Mouse (Mus musculus): ENCODE data around the gene Secisbp2. TPM values are rescaled to one million over a fixed set of nuclear protein-coding genes. Genes with fewer than 3 reads are reported as not detected.

The Secisbp2 gene
- polyA plus RNA-seq, 1 experiment = 20.5 TPM

DNA sequence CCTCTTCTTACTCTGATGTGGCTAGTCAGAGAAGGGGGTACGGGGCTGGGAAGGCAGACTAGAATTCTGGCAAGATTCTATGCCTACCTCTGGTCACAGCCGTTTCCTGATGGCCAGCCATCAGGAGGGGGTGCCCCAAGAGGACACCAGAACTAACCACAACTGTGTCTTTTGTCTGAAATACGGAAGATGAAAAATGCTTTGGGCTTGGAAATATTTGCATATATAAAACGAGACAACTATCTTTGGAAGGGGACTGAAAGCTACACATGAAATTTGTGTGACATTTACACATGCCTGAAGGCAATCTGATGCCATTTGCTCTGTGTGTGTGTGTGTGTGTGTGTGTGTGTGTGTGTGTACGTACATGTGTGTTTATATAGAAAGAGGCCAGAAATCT lies 52.4 kb downstream of the Secisbp2 start:
- H3K27ac ChIP-seq (ENCODE audit: insufficient read depth, low read depth, low read length) = no peak overlapping the region
- H3K4me3 ChIP-seq (ENCODE audit: insufficient read depth, low read length) = no peak overlapping the region
- TF ChIP-seq POLR2A (IDR thresholded peaks at IDR 0.05; ENCODE audit: borderline replicate concordance, low read depth, low read length) (no peak), CTCF (IDR thresholded peaks at IDR 0.05; ENCODE audit: low read depth, low read length) (no peak)
- no peaks in the 10 kb centered on the region for H3K4me1 ChIP-seq (ENCODE audit: control insufficient read depth, insufficient read depth, low read length)

DNA sequence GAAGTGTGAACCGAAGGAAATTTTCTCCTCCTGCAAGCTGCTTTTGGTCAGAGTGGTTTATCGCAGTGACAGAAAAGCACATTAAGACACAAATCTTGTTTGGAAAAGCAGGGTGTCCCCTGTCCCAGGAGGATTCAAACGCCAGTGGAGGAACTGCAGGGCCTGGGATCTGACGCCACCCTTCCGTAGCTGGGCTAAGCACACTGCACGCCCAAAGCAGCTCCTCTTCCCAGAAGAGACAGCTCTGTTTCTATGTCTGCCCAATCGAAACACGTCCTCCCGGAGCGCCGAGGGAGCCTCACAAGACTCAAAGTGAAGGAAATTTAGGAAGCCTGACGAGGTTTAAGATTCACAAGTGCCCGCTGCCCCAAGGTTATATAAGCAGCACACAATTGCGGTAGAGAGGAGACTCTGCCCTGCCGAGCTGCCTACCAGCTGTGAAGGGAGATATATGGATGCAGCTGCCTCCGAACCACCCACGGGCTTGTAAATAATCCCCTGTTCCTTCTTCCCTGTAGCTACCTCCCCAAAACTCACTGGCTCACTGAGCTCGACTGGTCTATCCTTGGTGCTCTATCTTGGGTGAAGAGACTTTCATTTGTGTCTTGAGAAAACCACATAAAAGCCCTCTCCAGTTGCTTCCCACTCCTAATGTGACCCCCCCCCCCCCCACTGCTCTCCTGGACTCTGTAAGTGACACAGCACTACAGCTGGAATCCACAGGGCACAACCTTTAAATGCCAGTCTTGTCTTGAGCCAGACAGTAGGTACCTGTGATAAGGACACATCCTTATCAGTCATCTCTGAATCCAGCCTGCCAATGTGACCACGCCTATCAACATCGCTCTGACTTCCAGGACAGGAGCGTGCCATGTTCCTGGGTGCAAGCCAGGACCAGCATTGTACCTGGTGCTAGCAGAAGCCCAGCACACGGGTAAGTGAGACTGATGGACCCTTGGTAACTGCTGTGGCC lies 54.7 kb downstream of the Secisbp2 start:
- Histone ChIP-seq H3K27ac (ENCODE audit: insufficient read depth, low read depth, low read length) (no peak overlapping the region), H3K4me1 (ENCODE audit: control insufficient read depth, insufficient read depth, low read length) (peaks cover 11% of the 10 kb centered on the region), H3K4me3 (ENCODE audit: insufficient read depth, low read length) (no peak overlapping the region)
- TF ChIP-seq CTCF (IDR thresholded peaks at IDR 0.05; ENCODE audit: low read depth, low read length) = no peak
- no peak for TF ChIP-seq POLR2A (IDR thresholded peaks at IDR 0.05; ENCODE audit: borderline replicate concordance, low read depth, low read length)

DNA sequence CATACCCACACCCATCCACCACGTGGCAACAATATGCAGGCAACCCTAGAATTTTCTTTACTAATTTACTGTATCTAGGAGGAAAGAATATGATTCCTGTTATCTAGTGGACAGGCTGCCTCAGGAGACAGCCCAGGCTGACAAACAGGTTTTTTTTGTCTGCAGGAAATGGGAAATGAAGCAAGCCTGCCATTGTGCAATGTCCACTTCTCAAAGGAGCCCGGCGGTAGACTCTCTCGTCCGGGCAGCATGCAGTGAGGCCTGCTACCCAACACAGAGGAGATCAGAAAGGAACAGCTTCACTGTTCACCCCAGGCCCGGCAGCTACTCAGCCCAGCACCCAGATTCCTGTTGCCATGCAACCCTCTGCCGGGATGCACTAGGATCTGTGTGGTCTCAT lies 59.2 kb downstream of the Secisbp2 start:
- Histone ChIP-seq H3K4me1 (ENCODE audit: control insufficient read depth, insufficient read depth, low read length) (peaks cover 19% of the 10 kb centered on the region), H3K27ac (ENCODE audit: insufficient read depth, low read depth, low read length) (peak overlapping the region; percentile 32), H3K4me3 (ENCODE audit: insufficient read depth, low read length) (no peak overlapping the region)
- TF ChIP-seq CTCF (IDR thresholded peaks at IDR 0.05; ENCODE audit: low read depth, low read length) (no peak), POLR2A (IDR thresholded peaks at IDR 0.05; ENCODE audit: borderline replicate concordance, low read depth, low read length) (no peak)

- Histone ChIP-seq H3K4me3 (ENCODE audit: insufficient read depth, low read length) (no peak overlapping the region), H3K4me1 (ENCODE audit: control insufficient read depth, insufficient read depth, low read length) (peaks cover 19% of the 10 kb centered on the region), H3K27ac (ENCODE audit: insufficient read depth, low read depth, low read length) (no peak overlapping the region)
- TF ChIP-seq CTCF (IDR thresholded peaks at IDR 0.05; ENCODE audit: low read depth, low read length) (no peak), POLR2A (IDR thresholded peaks at IDR 0.05; ENCODE audit: borderline replicate concordance, low read depth, low read length) (no peak)
Observed at GRCm38 (mm10) chr13:51712022-51712421, 60.5 kb downstream of the Secisbp2 start.

DNA sequence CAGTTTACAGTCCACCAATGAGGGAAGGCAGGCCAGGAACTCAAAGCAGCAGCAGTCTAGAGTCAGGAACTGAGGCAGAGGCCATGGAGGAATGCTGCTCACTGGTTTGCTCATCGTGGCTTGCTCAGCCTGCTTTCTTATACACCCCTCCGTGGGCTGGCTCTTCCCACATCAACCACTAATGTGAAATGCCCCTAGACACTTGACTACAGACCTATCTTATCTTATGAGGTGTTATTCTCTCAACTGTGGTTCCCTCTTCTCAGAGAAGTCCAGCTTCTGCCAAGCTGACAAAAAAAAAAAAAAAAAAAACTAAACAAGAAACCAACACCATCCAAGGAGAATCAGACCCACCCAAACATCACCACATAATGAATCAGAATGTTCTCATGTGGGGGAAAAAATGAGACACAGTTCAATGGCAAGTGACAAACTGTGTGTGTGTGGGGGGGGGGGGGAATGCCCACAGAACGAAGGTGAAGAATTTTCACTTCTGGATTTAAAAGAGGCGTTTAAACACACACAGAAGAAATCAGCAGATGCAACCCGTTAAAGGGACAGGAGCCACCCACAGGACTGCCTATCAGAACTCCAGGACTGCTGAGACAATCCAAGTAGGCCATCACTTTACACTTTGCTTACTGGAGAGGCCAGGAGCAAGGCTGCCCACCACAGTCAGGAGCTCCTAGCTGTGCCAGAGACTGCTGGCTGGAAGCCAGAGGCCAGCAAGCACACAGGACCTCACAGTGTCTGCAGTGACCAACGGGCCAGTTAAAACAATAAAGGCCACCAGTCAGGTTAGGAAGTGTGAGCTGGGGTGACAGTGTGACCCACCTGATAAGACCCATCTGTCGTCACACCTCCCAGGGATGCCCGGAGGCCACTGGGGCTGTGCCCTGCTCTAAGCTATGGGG lies 65.1 kb downstream of the Secisbp2 start:
- H3K4me3 ChIP-seq (ENCODE audit: insufficient read depth, low read length) = no peak overlapping the region
- no peak for TF ChIP-seq CTCF (IDR thresholded peaks at IDR 0.05; ENCODE audit: low read depth, low read length)
- TF ChIP-seq POLR2A (IDR thresholded peaks at IDR 0.05; ENCODE audit: borderline replicate concordance, low read depth, low read length) = no peak
- H3K27ac ChIP-seq (ENCODE audit: insufficient read depth, low read depth, low read length) = no peak overlapping the region
- peaks cover 3% of the 10 kb centered on the region for H3K4me1 ChIP-seq (ENCODE audit: control insufficient read depth, insufficient read depth, low read length)

DNA sequence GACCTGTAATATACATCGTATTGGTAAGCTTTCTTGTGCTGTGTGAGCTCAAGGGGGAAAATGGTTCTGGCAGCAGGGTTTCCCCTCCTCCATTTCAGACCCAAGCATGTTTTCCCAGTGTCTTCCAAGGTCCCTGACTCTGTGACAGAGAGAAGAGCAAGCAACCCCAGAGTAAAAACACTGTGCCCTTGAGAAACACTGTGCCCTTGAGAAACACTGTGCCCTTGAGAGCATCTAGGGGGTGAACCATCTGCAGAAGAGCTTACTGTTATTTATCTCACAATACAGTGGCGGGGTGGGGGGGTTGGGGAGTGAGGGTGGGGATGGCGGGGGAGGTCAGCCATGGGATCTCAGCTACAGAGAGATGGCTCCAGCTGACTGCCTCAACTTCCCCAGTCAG lies 67.8 kb downstream of the Secisbp2 start:
- H3K27ac ChIP-seq (ENCODE audit: insufficient read depth, low read depth, low read length) = no peak overlapping the region
- no peak overlapping the region for H3K4me3 ChIP-seq (ENCODE audit: insufficient read depth, low read length)
- H3K4me1 ChIP-seq (ENCODE audit: control insufficient read depth, insufficient read depth, low read length) = no peaks in the 10 kb centered on the region
- TF ChIP-seq CTCF (IDR thresholded peaks at IDR 0.05; ENCODE audit: low read depth, low read length) = no peak
- no peak for TF ChIP-seq POLR2A (IDR thresholded peaks at IDR 0.05; ENCODE audit: borderline replicate concordance, low read depth, low read length)

DNA sequence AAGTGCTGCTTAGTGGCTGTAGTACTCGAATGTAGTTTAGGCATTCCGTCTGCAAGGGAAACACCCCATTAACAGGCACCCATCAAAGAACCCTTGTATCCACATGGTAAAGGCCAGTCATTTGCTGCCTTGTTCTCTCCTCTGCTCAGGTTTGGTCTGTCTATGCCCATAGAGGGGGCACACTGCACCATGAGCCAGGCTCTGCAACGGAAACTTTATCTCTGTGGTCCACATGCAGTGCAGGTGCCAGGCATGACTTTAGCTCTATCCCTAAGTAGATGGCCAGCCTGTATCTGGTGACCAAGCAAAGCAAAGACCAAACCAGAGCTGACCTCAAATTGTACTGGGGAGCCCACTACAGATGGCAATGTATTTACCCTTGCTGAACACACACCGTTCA lies 69.1 kb downstream of the Secisbp2 start:
- TF ChIP-seq CTCF (IDR thresholded peaks at IDR 0.05; ENCODE audit: low read depth, low read length) (no peak), POLR2A (IDR thresholded peaks at IDR 0.05; ENCODE audit: borderline replicate concordance, low read depth, low read length) (no peak)
- H3K4me3 ChIP-seq (ENCODE audit: insufficient read depth, low read length) = no peak overlapping the region
- no peak overlapping the region for H3K27ac ChIP-seq (ENCODE audit: insufficient read depth, low read depth, low read length)
- H3K4me1 ChIP-seq (ENCODE audit: control insufficient read depth, insufficient read depth, low read length) = no peaks in the 10 kb centered on the region

DNA sequence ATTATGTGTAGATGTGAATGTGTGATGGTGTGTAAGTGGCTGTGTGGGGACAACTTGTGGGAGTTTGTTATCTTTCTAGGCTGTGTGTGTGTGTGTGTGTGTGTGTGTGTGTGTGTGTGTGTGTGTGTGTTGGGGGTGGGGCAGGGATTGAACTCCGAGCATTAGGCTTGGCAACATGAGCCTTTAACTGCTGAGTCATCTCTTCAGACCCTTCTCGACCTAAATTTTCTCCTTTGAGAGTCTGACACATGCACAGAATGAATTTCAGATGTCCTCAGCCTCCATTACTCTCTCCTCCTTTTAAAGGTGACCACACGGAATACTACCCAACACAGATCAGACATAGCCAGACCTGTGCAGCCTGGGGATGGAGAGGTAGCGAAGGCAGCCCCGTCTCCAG lies 71.6 kb downstream of the Secisbp2 start:
- Histone ChIP-seq H3K4me3 (ENCODE audit: insufficient read depth, low read length) (no peak overlapping the region), H3K4me1 (ENCODE audit: control insufficient read depth, insufficient read depth, low read length) (no peaks in the 10 kb centered on the region), H3K27ac (ENCODE audit: insufficient read depth, low read depth, low read length) (no peak overlapping the region)
- TF ChIP-seq CTCF (IDR thresholded peaks at IDR 0.05; ENCODE audit: low read depth, low read length) (no peak), POLR2A (IDR thresholded peaks at IDR 0.05; ENCODE audit: borderline replicate concordance, low read depth, low read length) (no peak)

DNA sequence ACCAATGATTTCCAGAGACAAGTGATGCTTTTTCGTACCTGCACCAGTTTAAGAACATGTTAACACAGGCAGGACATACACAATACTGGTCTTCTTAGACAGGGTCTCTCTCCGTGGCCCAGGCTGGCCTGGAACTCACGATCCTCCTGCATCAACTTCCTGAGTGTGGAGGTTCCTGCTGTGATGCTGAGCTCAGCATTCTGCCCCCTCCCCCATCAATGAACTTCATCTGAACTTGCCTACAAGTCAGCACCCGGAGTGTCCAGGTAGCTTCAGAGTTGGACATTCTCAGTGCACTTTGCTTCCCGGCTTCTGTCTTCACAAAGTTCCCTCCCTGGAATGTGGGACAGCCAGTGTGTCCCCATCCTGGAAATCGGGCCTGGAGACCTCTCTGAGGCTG lies 73.1 kb downstream of the Secisbp2 start:
- Histone ChIP-seq H3K27ac (ENCODE audit: insufficient read depth, low read depth, low read length) (no peak overlapping the region), H3K4me3 (ENCODE audit: insufficient read depth, low read length) (no peak overlapping the region), H3K4me1 (ENCODE audit: control insufficient read depth, insufficient read depth, low read length) (peaks cover 5% of the 10 kb centered on the region; the same call in 1 of the 2 replicates)
- no peak for TF ChIP-seq POLR2A (IDR thresholded peaks at IDR 0.05; ENCODE audit: borderline replicate concordance, low read depth, low read length)
- TF ChIP-seq CTCF (IDR thresholded peaks at IDR 0.05; ENCODE audit: low read depth, low read length) = no peak
